Mouse (Mus musculus): ENCODE measurements around the gene Eno1.

- TF ChIP-seq CTCF (IDR thresholded peaks at IDR 0.05; ENCODE audit: extremely low read depth, insufficient read depth, insufficient read length, insufficient replicate concordance) (no peak), POLR2A (IDR thresholded peaks at IDR 0.05; ENCODE audit: low read depth, low read length) (no peak)
Observed at GRCm38 (mm10) chr4:150237636-150238361, 1.3 kb downstream of the Eno1 start.
